In genomic region chr4:87806196-87806987, GRCm38 (mm10) we compare ENCODE assay signal across 11 mouse cellular contexts.
DNase-seq lines count a peak whose midpoint lies in the region; ATAC-seq and TF ChIP-seq lines count a peak whose summit lies in the region.
"Had no signal": no experiment of that assay in that cellular context is flagged by ENCODE, and none has a peak within 500 bp of the region (broad histone marks: within the 10 kb centered on the region; RNA-seq: fewer than 3 reads in every experiment).

No protein-coding gene starts in this region.

- peak; percentile 86 for ATAC-seq in heart, embryonic 11.5 days (replicated peaks; ENCODE audit: insufficient number of reproducible peaks, low FRiP score, low TSS enrichment)
- ATAC-seq in embryonic facial prominence, embryonic 12.5 days (ENCODE audit: insufficient number of reproducible peaks, insufficient read depth, low FRiP score, low TSS enrichment): 0 out of 2 replicates have a peak, but pooled peaks have one; percentile 56
- peak; percentile 99 for ATAC-seq in liver, embryonic 12.5 days
- ATAC-seq: CD4-positive, CD25-positive, alpha-beta regulatory T cell, adult 4 months had no signal

- in situ Hi-C loops in CH12.LX (cut with MboI; ENCODE audit: low pct_ligation_motif_present, low pct_unique_long_range_greater_than_20kb, low sequenced_read_pairs): no loop called here

- no peaks in the 10 kb centered on the region for H3K27me3 ChIP-seq in heart, embryonic 11.5 days (ENCODE audit: control insufficient read depth, insufficient read depth, low read length)
- H3K27me3 ChIP-seq in CH12.LX (replicated peaks): no peaks in the 10 kb centered on the region
- H3K27me3 ChIP-seq in embryonic facial prominence, embryonic 12.5 days: no peaks in the 10 kb centered on the region
- no peaks in the 10 kb centered on the region for H3K27me3 ChIP-seq in liver, embryonic 12.5 days (replicated peaks)

- no peak for DNase-seq in heart, adult 11 months
- DNase-seq in CH12.LX (ENCODE audit: extremely low read depth): no peak
- no peak for DNase-seq in right cerebral cortex, postnatal 10 days (ENCODE audit: low spot score in 2 of 2)
- DNase-seq in testis, postnatal 14 days (ENCODE audit: low spot score): no peak
- no peak for DNase-seq in urinary bladder, adult 2 months (ENCODE audit: low spot score)
- DNase-seq: adrenal gland, postnatal 36 days; heart, adult 2 months had no signal

- H3K9ac ChIP-seq in heart, embryonic 11.5 days (ENCODE audit: low read depth, low read length): peak overlapping the region; percentile 28; the same call in 1 of the 2 replicates
- no peak overlapping the region for H3K9ac ChIP-seq in CH12.LX (ENCODE audit: insufficient read depth, low read depth)
- H3K9ac ChIP-seq in embryonic facial prominence, embryonic 12.5 days: no peak overlapping the region
- peak overlapping the region; percentile 74 for H3K9ac ChIP-seq in liver, embryonic 12.5 days

- no peak for TF ChIP-seq CTCF in CH12.LX (conservative IDR thresholded peaks at IDR 0.05 in 1 of 2, IDR thresholded peaks at IDR 0.05 in 1 of 2; ENCODE audit: low read depth in 2 of 2, low read length in 2 of 2)

- WGBS in heart, embryonic 11.5 days (ENCODE audit: insufficient replicate concordance): 3% methylated on average over 6 of the region's 6 CpGs
- 7% methylated on average over 6 of the region's 6 CpGs for WGBS in embryonic facial prominence, embryonic 12.5 days
- WGBS in liver, embryonic 12.5 days (ENCODE audit: insufficient replicate concordance): 13% methylated on average over 6 of the region's 6 CpGs

- peaks cover 37% of the 10 kb centered on the region for H3K4me1 ChIP-seq in heart, embryonic 11.5 days (ENCODE audit: control insufficient read depth, insufficient read depth, low read length)
- peaks cover 0 to 21% of the 10 kb centered on the region in 2 experiments; a peak in 2 of 4 replicates for H3K4me1 ChIP-seq in CH12.LX (ENCODE audit: control insufficient read depth in 1 of 2, insufficient read depth in 2 of 2)
- peaks cover 17% of the 10 kb centered on the region for H3K4me1 ChIP-seq in embryonic facial prominence, embryonic 12.5 days
- H3K4me1 ChIP-seq in liver, embryonic 12.5 days: peaks cover 61% of the 10 kb centered on the region

- TF ChIP-seq POLR2A in CH12.LX (IDR thresholded peaks at IDR 0.05; ENCODE audit: low read depth, low read length): no peak

- no peak for TF ChIP-seq EP300 in CH12.LX (IDR thresholded peaks at IDR 0.05; ENCODE audit: low read length)

- dilution Hi-C loops in CH12.LX (cut with MboI; ENCODE audit: extremely low pct_ligation_motif_present, extremely low pct_unique_long_range_greater_than_20kb, low sequenced_read_pairs): no loop called here

- H3K4me2 ChIP-seq in heart, embryonic 11.5 days: peak overlapping the region; percentile 61
- H3K4me2 ChIP-seq in CH12.LX (ENCODE audit: insufficient read depth, low read depth, poor library complexity, severe bottlenecking): no peak overlapping the region
- no peak overlapping the region for H3K4me2 ChIP-seq in embryonic facial prominence, embryonic 12.5 days (replicated peaks)
- peak overlapping the region; percentile 69 for H3K4me2 ChIP-seq in liver, embryonic 12.5 days

- no peaks in the 10 kb centered on the region for H3K9me3 ChIP-seq in heart, embryonic 11.5 days (replicated peaks; ENCODE audit: control insufficient read depth, low read length)
- no peaks in the 10 kb centered on the region for H3K9me3 ChIP-seq in CH12.LX (replicated peaks; ENCODE audit: low read length)
- H3K9me3 ChIP-seq in embryonic facial prominence, embryonic 12.5 days: no peaks in the 10 kb centered on the region
- H3K9me3 ChIP-seq in liver, embryonic 12.5 days (replicated peaks): no peaks in the 10 kb centered on the region

- H3K27ac ChIP-seq in heart, embryonic 11.5 days (ENCODE audit: low read depth, low read length): peak overlapping the region; percentile 92
- H3K27ac ChIP-seq in CH12.LX (ENCODE audit: insufficient read depth, low read depth): no peak overlapping the region
- 0 out of 2 replicates have a peak overlapping the region, but pooled peaks have one; percentile 23 for H3K27ac ChIP-seq in embryonic facial prominence, embryonic 12.5 days
- H3K27ac ChIP-seq in liver, embryonic 12.5 days: peak overlapping the region; percentile 99
- H3K27ac ChIP-seq: heart, adult 2 months had no signal

- no peaks in the 10 kb centered on the region for H3K79me2 ChIP-seq in CH12.LX (replicated peaks; ENCODE audit: control insufficient read depth, extremely low read depth, insufficient read depth, poor library complexity, severe bottlenecking)

- peak overlapping the region; percentile 35 for H3K4me3 ChIP-seq in heart, embryonic 11.5 days (ENCODE audit: low read depth, low read length)
- H3K4me3 ChIP-seq in CH12.LX (replicated peaks in 1 of 3; ENCODE audit: low read depth in 2 of 3, low read length in 2 of 3, poor library complexity in 1 of 3): no peak overlapping the region
- H3K4me3 ChIP-seq in embryonic facial prominence, embryonic 12.5 days: no peak overlapping the region
- peak overlapping the region; percentile 65 for H3K4me3 ChIP-seq in liver, embryonic 12.5 days
- H3K4me3 ChIP-seq: heart, adult 2 months had no signal

- TF ChIP-seq RAD21 in CH12.LX (IDR thresholded peaks at IDR 0.05; ENCODE audit: low read depth, low read length): no peak

- no peaks in the 10 kb centered on the region for H3K36me3 ChIP-seq in heart, embryonic 11.5 days (ENCODE audit: control insufficient read depth, insufficient read depth, low read length)
- H3K36me3 ChIP-seq in CH12.LX (replicated peaks in 1 of 2; ENCODE audit: control insufficient read depth in 1 of 2, insufficient read depth in 1 of 2, low read length in 1 of 2): no peaks in the 10 kb centered on the region
- no peaks in the 10 kb centered on the region for H3K36me3 ChIP-seq in embryonic facial prominence, embryonic 12.5 days
- no peaks in the 10 kb centered on the region for H3K36me3 ChIP-seq in liver, embryonic 12.5 days

TF ChIP-seq in CH12.LX, 34 proteins besides CTCF, POLR2A, EP300 and RAD21:
- TF ChIP-seq ZNF384 (IDR thresholded peaks at IDR 0.05; ENCODE audit: low read depth, low read length) (0 out of 2 replicates have a peak, but pooled peaks have one; percentile 23), PAX5 (IDR thresholded peaks at IDR 0.05; ENCODE audit: low read length) (no peak), MEF2A (IDR thresholded peaks at IDR 0.05; ENCODE audit: borderline replicate concordance, low read depth, low read length) (no peak), MAX (IDR thresholded peaks at IDR 0.05; ENCODE audit: low read length) (no peak), USF2 (conservative IDR thresholded peaks at IDR 0.05; ENCODE audit: low read depth, low read length) (no peak)
TF ChIP-seq in CH12.LX: peak in this region for 1.

Comparison
In these comparisons a context has a peak if more than half of its experiments do, and no peak if none do; other contexts are left out.
1. H3K4me2 ChIP-seq: peak in heart, embryonic 11.5 days (single experiment) and liver, embryonic 12.5 days (single experiment); none in CH12.LX (single experiment) and embryonic facial prominence, embryonic 12.5 days (single experiment).
2. H3K4me3 ChIP-seq: peak in heart, embryonic 11.5 days (single experiment) and liver, embryonic 12.5 days (single experiment); none in CH12.LX (0 of 3) and embryonic facial prominence, embryonic 12.5 days (single experiment).
3. H3K9ac ChIP-seq: peak in heart, embryonic 11.5 days (single experiment) and liver, embryonic 12.5 days (single experiment); none in CH12.LX (single experiment) and embryonic facial prominence, embryonic 12.5 days (single experiment).
4. Peak in every context shown above with its lines, with median percentiles within 50 percentile points of each other: ATAC-seq.